Mouse (Mus musculus): ENCODE measurements around the gene Frs2.

DNA sequence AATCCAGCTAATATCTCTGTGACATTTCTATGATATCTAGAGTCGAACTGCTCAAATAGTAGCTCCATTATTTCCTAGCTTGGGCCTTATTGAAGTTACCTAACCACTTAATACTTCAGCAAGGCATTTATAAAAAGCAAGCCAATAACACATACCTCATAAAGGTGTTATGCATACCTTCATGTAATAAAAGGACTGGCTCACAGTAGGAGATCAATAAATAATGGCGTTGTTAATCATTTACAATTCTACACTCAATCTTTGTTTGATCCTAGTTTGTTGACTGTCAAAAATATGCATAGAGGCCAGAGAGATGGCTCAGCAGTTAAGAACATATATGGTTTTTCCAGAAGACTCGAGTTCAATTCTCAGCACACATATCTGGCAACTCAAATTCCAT lies 26.9 kb downstream of the Frs2 start:
- no peak for TF ChIP-seq CTCF (conservative IDR thresholded peaks at IDR 0.05; ENCODE audit: low read length)
- TF ChIP-seq NANOG (IDR thresholded peaks at IDR 0.05; ENCODE audit: borderline replicate concordance, low read length): no peak
